Mouse (Mus musculus): ENCODE measurements at regions not wholly inside any gene's neighbourhood (a gene's known extent, or its start where the extent isn't known, plus 50 kb on each side); places are given as distances from the start of the nearest gene placed in this dataset.

DNA sequence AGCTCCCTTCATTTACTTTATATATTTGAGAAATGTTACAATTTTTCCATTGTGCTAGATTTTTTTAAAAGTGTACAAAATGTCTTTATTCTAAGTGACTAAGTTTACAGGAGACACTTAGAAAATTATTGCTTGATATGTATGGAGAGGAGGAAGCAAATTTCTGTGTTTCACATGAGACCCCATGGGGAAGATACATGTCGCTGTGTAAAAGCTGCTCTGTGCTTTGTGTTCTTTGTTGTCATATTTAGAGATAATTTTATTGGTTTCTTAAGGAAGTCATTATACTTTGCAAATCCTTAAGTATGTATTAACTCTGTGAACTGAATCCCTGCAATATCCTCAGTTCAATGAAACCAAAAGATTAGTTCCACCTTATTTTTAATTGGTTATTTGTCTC lies 406.0 kb upstream of the 1700003H04Rik start:
- no peak for DNase-seq (ENCODE audit: low read depth, low spot score)

DNA sequence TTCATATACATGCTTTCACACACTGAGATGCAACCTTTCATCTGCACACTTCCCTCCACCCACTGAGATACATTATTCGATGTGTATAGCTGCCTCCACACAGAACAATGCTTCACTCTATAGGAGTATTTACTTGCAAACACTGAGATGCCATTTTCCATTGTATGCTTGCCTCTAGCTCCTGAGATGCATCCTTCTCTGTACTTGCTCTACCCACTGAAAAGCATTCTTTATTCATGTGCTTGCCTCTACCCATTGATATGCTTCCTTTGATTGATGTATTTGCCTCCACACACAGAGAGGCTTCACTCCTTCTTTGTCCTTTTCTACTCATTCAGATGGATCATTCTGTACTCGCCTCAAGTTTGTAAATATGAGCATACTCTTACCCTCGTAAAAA lies 405.6 kb upstream of the 1700003H04Rik start:
- DNase-seq (ENCODE audit: low read depth, low spot score): no peak

DNA sequence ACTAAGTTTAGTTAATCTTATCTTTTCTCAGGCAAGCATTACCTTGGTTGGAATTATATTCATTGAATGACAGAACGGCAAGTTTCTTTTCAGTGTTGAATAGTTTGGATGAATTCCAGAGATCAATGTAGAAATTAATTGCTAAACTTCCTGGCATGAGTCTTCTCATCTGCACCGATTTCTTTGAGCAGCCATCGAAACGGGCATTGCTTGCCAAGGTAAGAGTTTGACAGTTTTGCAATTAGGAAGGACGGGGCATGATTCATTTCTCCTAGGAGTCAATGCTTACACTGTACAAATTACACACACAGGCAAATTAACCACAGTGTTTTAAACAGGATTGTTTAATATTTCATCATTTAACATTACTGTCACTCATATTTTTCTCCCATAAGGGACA lies 404.5 kb upstream of the 1700003H04Rik start:
- no peak for DNase-seq (ENCODE audit: low read depth, low spot score)

DNA sequence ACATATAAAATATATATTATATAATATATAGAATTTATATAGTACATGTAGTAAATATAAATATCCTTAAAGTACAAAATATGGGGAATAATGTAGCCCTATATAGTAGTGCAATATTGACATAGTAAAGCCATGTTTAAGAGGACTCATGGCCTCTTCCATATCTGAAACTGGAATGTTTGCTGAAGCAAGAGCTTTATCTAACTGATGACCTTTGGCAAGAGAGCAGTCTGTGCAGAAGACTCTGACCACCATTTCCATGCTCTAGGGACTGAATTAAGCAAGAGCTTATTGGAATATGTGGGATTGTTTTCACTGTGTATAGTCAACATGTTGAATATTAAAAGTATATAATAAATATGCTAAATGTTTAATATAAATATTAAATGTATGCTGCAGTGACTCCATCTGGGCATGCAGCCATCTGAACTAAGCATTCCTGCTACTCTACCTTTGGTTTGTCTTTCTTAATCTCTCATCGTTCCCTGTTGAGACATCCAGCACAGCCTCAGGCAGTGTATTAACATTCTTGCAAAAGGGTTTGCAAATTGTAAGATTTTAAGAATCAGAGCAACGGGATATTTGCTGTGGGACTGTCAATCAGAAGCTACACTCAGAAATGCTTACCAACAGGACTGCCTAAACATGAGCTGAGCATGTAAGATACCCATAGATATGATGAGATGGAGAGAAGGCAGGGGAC lies 354.4 kb upstream of the 1700003H04Rik start:
- DNase-seq (ENCODE audit: low read depth, low spot score): no peak

DNA sequence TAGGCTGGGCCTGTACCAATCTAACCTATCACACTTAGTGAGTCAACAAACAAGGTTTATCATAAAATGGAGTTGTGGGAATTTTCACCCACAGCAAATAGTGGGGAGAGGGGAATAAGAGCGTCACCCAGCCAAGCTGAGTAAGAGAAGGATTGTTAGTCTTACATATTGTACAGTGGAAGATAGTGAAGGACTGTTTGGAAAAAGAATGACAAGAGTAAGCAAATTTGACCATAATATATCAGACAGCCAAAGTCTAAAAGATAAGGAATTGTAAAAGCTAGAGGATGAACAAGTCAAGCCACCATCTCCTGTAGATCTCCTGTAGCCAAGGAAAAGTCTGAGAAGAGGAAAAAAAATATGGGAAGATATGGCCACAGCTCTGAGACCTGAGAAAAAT lies 351.8 kb upstream of the 1700003H04Rik start:
- no peak for DNase-seq (ENCODE audit: low read depth, low spot score)

DNA sequence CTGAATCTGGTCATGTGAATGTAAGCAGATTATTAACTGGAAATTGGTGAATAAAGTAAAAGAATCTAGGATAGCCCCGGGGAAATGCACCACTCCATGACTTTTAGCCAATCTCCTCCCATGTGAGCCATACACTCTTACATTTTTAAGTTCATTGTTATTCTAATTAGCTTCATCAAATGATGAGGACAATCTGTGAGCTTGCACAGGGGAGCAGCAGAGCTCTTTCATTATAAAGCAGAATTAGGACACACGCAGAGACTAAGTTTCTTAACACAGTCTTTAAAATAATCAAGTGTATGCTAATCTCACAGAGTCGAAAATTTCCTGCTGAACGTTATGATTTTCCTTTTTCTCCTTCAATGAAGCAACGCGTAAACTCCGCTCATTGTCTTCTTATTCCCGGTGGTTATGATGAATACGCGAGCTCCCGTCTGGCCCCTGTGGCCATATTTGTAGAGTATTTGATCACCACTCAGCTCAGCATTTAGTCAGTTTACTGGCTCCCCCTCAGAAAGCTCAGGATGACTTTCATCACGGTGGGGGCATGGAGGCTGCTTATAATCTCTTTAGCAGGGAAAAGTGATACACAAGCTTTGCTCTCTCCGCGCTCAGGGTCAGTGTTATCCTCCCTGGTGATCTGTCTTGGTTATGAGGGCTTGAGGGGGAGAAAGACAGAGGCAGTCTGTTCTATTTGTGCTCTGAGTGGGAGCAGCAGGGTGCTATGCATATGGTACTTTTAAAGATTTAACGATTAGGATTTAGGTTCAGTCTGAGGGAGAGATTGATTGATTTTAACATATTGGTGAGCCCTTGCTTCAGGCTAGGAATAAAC lies 350.1 kb upstream of the 1700003H04Rik start:
- peak; percentile 2 for DNase-seq (ENCODE audit: low read depth, low spot score)

DNA sequence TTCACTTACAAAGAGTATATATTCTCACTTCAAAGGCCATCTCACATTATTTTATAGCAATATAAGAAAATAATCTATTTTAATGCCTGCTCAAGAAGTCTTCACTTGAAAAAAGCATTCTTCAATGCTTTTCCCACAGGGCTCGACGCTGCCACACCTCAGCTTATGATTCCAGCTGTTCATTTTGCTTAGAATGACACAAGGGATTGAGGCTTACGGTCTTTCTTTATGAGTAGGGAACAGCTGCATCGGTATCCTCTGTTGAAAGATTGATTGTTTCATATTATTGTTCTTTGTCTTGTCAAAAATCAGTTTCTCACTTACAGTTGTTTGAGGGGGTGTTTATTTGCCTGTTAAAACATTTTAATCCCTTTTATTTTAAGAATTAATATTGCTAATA lies 328.0 kb upstream of the 1700003H04Rik start:
- no peak for DNase-seq (ENCODE audit: low read depth, low spot score)

Measured in forelimb bud, embryonic 11.5 days (tissue).